Mouse (Mus musculus): ENCODE measurements at regions not wholly inside any gene's neighbourhood (a gene's known extent, or its start where the extent isn't known, plus 50 kb on each side); places are given as distances from the start of the nearest gene placed in this dataset.

- H3K4me3 ChIP-seq (ENCODE audit: insufficient read depth, low read length): no peak overlapping the region
- no peaks in the 10 kb centered on the region for H3K4me1 ChIP-seq (ENCODE audit: control insufficient read depth, insufficient read depth, low read length)
- TF ChIP-seq CTCF (IDR thresholded peaks at IDR 0.05; ENCODE audit: extremely low read depth, insufficient read depth, low read length) (no peak), POLR2A (IDR thresholded peaks at IDR 0.05; ENCODE audit: extremely low read depth, insufficient read depth, low read length) (no peak)
- H3K27ac ChIP-seq (ENCODE audit: insufficient read depth, low read length): no peak overlapping the region; the same call in 1 of the 2 replicates
Measured at GRCm38 (mm10) chr10:126526186-126526585, 375.0 kb downstream of the Atp23 start.

- Histone ChIP-seq H3K4me3 (ENCODE audit: insufficient read depth, low read length) (no peak overlapping the region), H3K27ac (ENCODE audit: insufficient read depth, low read length) (no peak overlapping the region), H3K4me1 (ENCODE audit: control insufficient read depth, insufficient read depth, low read length) (no peaks in the 10 kb centered on the region)
- TF ChIP-seq POLR2A (IDR thresholded peaks at IDR 0.05; ENCODE audit: extremely low read depth, insufficient read depth, low read length) (no peak), CTCF (IDR thresholded peaks at IDR 0.05; ENCODE audit: extremely low read depth, insufficient read depth, low read length) (no peak)
Measured at GRCm38 (mm10) chr10:126521836-126522815, 379.0 kb downstream of the Atp23 start.

GRCm38 (mm10) chr10:126520973-126521372 is 380.2 kb downstream of the Atp23 start:
- TF ChIP-seq POLR2A (IDR thresholded peaks at IDR 0.05; ENCODE audit: extremely low read depth, insufficient read depth, low read length) (no peak), CTCF (IDR thresholded peaks at IDR 0.05; ENCODE audit: extremely low read depth, insufficient read depth, low read length) (no peak)

GRCm38 (mm10) chr10:126513185-126513584 is 388.0 kb downstream of the Atp23 start:
- Histone ChIP-seq H3K4me3 (ENCODE audit: insufficient read depth, low read length) (no peak overlapping the region), H3K4me1 (ENCODE audit: control insufficient read depth, insufficient read depth, low read length) (no peaks in the 10 kb centered on the region), H3K27ac (ENCODE audit: insufficient read depth, low read length) (no peak overlapping the region)
- TF ChIP-seq CTCF (IDR thresholded peaks at IDR 0.05; ENCODE audit: extremely low read depth, insufficient read depth, low read length) (no peak), POLR2A (IDR thresholded peaks at IDR 0.05; ENCODE audit: extremely low read depth, insufficient read depth, low read length) (no peak)

More at GRCm38 (mm10) chr10:126520973-126521372, 380.2 kb downstream of the Atp23 start:
- H3K4me1 ChIP-seq (ENCODE audit: control insufficient read depth, insufficient read depth, low read length): no peaks in the 10 kb centered on the region
- H3K4me3 ChIP-seq (ENCODE audit: insufficient read depth, low read length): no peak overlapping the region
- H3K27ac ChIP-seq (ENCODE audit: insufficient read depth, low read length): no peak overlapping the region

GRCm38 (mm10) chr10:126511511-126511910 is 389.6 kb downstream of the Atp23 start:
- Histone ChIP-seq H3K4me3 (ENCODE audit: insufficient read depth, low read length) (no peak overlapping the region), H3K4me1 (ENCODE audit: control insufficient read depth, insufficient read depth, low read length) (no peaks in the 10 kb centered on the region), H3K27ac (ENCODE audit: insufficient read depth, low read length) (no peak overlapping the region)
- no peak for TF ChIP-seq CTCF (IDR thresholded peaks at IDR 0.05; ENCODE audit: extremely low read depth, insufficient read depth, low read length)
- TF ChIP-seq POLR2A (IDR thresholded peaks at IDR 0.05; ENCODE audit: extremely low read depth, insufficient read depth, low read length): no peak

GRCm38 (mm10) chr10:126505988-126506387 is 395.2 kb downstream of the Atp23 start:
- Histone ChIP-seq H3K4me1 (ENCODE audit: control insufficient read depth, insufficient read depth, low read length) (no peaks in the 10 kb centered on the region), H3K4me3 (ENCODE audit: insufficient read depth, low read length) (no peak overlapping the region), H3K27ac (ENCODE audit: insufficient read depth, low read length) (no peak overlapping the region)
- TF ChIP-seq POLR2A (IDR thresholded peaks at IDR 0.05; ENCODE audit: extremely low read depth, insufficient read depth, low read length) (no peak), CTCF (IDR thresholded peaks at IDR 0.05; ENCODE audit: extremely low read depth, insufficient read depth, low read length) (no peak)

- Histone ChIP-seq H3K27ac (ENCODE audit: insufficient read depth, low read length) (0 out of 2 replicates have a peak overlapping the region, but pooled peaks have one; percentile 56), H3K4me3 (ENCODE audit: insufficient read depth, low read length) (no peak overlapping the region), H3K4me1 (ENCODE audit: control insufficient read depth, insufficient read depth, low read length) (no peaks in the 10 kb centered on the region)
- TF ChIP-seq POLR2A (IDR thresholded peaks at IDR 0.05; ENCODE audit: extremely low read depth, insufficient read depth, low read length): no peak
- TF ChIP-seq CTCF (IDR thresholded peaks at IDR 0.05; ENCODE audit: extremely low read depth, insufficient read depth, low read length): no peak
Measured at GRCm38 (mm10) chr10:126502013-126502688, 399.0 kb downstream of the Atp23 start.

- Histone ChIP-seq H3K27ac (ENCODE audit: insufficient read depth, low read length) (no peak overlapping the region), H3K4me3 (ENCODE audit: insufficient read depth, low read length) (no peak overlapping the region), H3K4me1 (ENCODE audit: control insufficient read depth, insufficient read depth, low read length) (no peaks in the 10 kb centered on the region)
- TF ChIP-seq CTCF (IDR thresholded peaks at IDR 0.05; ENCODE audit: extremely low read depth, insufficient read depth, low read length) (no peak), POLR2A (IDR thresholded peaks at IDR 0.05; ENCODE audit: extremely low read depth, insufficient read depth, low read length) (no peak)
Measured at GRCm38 (mm10) chr10:126498726-126499125, 402.4 kb downstream of the Atp23 start.

- no peaks in the 10 kb centered on the region for H3K4me1 ChIP-seq (ENCODE audit: control insufficient read depth, insufficient read depth, low read length)
- TF ChIP-seq CTCF (IDR thresholded peaks at IDR 0.05; ENCODE audit: extremely low read depth, insufficient read depth, low read length) (no peak), POLR2A (IDR thresholded peaks at IDR 0.05; ENCODE audit: extremely low read depth, insufficient read depth, low read length) (no peak)
Measured at GRCm38 (mm10) chr10:126493734-126494133, 407.4 kb downstream of the Atp23 start.

More at GRCm38 (mm10) chr10:126493734-126494133, 407.4 kb downstream of the Atp23 start:
- Histone ChIP-seq H3K27ac (ENCODE audit: insufficient read depth, low read length) (no peak overlapping the region), H3K4me3 (ENCODE audit: insufficient read depth, low read length) (no peak overlapping the region)
